Mouse (Mus musculus) ZHBTc4 (cell line): ENCODE measurements at regions not wholly inside any gene's neighbourhood (a gene's known extent, or its start where the extent isn't known, plus 50 kb on each side); places are given as distances from the start of the nearest gene placed in this dataset.

Experiments used
- DNase-seq: peaks from one replicate; pipeline ENCODE4 v3.0.0-alpha.2; 2011; ENCODE audit warnings: low read depth, low spot score

DNA sequence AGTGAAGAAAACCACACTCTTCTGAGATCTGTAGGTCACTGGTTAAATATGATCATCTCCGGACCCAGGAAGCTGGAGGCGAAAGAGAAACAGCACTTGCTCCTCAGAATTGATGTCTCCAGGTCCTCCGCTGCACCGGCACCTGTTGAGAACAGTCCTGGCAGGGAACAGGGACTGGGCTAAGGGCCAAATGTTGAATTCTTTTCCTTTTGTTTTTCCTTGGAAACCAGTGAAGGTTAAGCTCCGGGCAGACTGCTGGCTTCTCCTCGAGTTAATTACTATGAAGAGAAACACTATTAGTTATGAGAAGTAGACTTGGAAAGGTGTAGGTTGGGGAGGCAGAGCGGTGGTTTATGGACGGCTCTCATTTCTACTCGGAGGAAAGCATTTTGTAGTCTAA is 242.7 kb downstream of the Rngtt start:
- no peak for DNase-seq

DNA sequence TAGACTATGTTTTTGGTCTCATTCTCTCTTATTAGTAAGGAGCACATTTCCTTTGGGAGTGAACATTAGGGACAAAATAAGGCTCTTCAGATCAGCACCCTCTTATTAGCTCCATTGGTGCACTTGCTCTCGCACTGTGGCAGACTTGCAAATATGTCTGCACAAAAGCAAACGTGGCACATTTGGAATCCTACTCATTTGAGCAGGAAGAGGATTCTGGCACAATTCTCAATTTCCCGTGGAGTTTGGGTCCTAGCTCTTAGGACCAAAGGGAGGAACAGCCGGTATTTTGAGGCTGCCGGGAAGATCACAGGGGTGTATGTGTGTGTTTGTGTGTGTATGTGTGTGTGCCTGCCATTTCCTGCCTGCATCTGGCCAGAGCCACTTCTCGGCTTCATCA is 244.5 kb downstream of the Rngtt start:
- DNase-seq: no peak

DNA sequence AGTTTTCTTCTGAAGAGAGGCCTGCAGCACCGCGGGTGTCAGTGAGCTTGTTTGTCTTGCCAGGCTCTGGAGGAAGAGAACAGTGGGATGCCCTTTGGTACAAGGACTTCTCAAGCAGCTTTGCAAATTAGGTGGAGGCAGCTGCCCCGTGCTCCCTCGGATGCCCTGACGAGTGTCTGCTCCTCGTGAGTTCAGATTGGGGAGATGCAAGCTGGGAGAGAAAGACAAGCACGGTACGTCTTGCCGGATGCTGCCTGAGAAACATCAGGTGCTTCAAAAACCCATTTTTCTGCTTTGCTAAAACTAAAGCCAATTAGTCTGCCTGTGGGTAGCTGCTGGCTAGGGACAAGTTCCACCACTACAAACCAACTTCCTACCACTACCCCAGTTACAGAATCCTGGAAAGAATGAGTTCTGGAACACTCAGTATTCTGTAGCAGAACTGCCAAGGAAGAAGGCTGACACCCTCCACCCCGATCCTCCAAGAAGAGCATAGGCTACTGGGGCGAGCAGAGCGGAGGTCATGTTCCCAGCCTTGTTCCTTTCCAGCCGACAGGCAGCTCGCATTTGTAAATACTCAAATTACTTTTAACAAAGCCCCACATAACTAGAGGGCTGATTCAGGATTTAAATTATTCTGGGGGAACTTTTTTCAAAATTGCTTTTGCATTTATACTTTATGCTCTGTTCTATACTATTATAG is 245.3 kb downstream of the Rngtt start:
- no peak for DNase-seq

DNA sequence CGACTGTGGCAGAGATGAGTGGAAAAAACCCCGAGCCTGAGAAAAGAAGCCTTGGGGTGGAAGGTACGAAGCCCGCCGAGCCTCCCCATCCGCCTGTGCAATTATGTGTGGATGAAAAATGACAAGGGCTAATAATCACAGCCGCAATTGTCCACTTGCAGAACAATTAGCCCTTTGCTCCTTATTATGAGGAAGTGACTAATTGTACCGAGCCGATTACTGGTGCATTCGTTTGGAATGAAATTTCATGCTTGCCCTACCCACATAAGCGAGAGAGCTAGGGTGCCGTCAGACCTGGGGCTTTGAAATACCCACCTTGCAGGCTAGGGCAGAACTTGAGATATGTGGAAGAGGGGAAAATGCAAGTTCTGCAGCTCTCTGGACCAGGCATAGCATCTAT is 245.9 kb downstream of the Rngtt start:
- DNase-seq: no peak

DNA sequence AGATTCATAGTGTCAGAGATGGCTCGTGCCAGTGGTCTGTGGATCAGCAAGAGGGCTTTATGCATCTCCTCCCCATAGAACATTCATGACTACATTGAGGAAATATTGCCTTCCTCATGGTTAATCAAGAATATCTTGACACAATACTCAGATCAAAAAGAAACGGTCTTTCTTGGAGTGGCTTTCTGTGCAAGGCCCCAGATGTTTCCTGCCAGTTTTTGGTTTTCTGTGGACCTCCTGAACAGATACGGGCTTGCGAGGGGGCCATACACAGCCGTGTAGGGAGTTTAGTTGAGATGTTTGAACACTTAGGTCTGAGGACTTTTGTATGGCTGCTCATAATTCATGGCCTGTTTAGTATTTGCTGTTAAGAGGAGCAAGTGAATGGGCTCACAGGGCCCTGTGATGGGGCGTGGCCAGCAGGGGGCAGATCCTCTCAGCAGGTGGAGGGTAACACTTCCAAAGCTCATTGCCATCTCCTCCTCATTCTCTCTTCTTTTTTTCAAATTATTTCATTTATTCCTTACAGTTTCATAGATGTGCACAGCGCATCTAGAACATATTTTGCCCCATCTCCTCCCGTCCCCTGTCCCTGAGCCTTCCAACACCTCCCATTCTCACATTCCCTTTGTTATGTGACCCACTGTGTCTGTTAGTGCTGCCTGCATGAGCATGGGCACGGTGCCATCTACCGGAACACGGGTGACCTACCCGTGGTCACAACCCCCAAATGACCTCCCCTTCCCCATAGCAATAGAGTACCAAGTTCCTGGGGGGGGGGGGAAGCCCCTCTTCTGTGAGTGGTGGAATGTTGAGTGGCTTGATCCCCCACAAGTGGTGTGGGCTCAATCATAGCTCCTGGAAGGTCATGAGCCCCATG is 246.8 kb downstream of the Rngtt start:
- no peak for DNase-seq

DNA sequence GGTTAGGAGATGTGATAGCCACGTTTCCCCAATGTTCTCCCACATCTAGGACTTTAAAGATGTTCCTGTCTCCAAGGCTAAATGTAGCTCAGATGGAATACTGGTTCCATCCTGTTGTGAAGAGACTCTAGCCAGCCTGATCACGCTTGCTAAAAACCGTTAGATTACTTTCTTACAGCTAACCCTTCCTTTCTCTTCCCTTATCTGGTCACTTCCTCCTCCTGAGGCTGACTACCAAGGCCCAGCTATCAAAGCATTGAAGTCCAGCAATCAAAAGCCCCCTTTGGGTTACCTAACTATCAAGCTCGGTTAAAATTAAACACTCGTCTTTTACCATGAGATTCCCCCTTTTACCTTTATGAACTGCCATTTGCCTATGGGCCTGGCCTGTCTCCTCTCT is 260.2 kb downstream of the Rngtt start:
- DNase-seq: no peak

DNA sequence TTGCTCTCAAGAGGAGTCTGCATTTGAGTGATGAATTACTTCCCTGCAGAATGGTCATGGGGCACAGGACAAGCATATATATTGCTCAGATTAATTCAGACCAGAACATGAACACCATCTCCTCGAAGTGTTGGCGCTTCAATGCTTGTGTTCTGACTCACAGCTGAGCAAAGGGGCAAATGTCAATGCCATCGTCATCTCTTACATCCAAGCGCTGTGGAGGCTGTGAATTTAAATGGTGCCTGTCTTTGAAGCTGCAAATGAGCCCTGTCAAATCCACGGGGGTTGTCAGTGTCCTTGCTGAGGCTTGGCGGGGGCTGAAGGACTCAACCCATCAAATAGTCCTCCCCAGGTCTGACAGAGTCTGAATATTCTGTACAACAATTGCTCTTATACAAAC is 261.2 kb downstream of the Rngtt start:
- DNase-seq: no peak

DNA sequence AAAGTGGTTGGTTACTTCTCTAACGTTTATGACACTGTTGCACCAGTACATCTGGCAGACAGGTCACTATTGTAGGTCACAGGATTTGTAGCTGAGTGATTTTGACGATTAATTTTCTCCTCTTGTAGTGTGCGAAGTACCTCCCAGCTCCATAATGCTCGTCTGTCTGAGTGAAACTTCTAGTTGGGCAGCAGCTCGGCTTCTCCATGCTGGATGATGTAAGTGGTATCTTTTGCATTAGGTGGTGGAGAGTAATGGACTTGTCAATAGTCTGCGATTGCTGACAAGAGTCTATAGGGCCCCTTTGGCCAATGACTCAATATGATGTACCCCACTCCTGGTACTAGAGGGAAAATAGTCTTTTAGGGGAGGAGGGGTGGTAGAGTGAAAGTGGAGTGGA is 267.5 kb downstream of the Rngtt start:
- DNase-seq: no peak

DNA sequence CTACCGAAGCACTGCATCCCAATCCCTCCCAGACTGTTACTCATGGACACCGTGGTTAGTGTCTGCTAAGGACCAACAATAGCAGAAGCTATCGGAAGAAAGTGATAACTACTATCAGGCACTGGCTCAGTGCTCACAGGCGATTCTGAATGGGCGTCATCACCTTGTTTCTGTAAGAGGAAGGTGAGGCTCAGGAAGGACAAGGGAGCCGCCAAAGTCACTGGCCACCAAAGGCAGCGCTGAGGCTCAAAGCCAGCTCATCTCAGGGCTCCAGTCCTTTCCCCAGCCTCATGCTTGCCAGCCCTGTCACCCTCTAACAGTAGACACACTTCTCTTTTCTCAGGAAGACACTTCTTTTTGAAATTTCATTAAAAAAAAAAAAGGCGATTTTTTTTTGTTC is 270.4 kb downstream of the Rngtt start:
- no peak for DNase-seq

DNA sequence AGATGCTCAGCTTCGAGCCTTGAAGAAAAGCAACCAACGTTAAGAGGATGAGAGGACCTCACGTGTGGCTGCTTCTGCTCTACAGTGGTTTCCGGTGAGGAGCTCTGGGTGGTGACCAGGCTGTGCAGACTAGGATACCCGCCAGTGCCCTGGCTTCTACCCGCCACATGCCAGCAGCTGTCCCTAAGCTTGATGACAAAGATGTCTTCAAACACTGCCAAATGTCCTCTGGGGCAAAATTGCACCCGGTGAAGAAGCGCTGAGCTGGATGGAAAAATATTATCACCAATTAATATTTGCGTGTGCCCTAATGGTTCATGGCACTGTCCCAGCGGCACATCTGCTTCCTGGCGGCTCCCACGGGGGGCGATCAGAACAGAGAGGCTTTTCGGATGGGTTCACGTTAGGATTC is 271.1 kb downstream of the Rngtt start:
- no peak for DNase-seq

DNA sequence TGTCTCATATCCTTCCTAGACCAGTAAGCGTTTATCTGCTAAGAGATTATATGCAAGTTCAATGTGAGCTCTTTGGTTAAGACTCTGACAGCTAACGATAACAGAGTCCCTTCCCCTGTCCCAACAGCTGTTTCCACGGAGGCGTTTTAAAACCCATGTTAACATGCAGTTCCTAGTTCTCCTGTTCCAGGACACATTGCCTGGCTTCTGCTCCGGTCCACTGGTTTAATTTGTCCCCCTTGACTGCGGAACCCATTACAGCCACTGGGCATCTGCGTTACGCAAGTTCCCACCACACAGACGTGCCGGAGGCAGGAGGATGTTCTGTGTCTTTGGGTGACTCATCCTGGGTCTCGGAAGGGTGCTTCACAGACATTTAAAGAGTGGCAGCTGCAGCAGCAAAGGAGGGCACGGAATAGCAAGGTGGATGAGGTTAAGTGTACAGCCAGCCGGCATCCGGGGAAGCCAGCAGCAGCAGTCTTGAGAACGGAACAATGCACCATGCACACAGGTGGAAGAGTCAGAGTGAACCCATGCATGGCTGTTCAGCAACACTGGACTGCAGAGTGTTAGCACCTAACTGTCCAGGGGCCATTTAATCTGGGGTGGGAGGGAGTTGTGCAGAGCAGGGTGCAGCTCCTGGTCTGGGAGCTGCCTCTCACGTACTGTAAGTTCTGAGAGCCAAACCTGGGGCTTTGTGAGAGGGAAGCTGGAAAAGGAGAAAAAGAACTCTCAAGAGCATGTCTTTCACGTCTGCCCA is 271.8 kb downstream of the Rngtt start:
- DNase-seq: no peak

DNA sequence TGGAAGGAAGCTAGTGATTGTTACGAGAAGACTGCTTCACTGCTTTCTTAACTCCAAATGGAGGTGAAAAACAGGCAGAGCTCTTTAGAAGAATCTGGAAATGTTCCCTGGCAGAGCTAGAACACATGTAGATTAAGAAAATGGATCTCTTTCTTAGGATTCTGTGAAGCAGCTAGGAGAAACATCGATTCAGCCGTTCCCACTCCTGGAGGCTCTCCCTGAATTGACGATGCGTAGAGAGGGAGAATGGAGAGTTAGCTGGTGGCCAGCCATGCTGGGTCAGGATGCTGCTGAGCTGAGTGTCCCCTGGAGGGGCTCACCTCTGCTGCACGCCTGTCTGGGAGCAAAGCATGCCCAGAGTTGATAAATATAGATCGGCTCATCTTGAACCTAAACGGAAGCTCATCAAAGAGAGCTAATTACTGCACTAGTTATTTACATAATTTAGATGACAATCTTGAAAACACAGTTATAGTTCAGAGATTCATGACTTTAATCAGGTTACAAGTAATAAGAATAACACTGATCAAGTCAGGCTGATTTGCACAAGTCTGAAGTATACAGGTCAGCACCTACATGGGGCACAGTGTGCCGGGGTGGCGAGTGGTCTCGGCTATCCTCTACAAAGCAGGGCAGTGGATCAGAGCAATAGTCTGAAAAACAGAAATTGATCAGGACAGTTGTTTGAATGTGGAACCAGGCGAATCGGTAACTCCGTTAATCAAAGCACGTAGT is 273.0 kb downstream of the Rngtt start:
- no peak for DNase-seq

DNA sequence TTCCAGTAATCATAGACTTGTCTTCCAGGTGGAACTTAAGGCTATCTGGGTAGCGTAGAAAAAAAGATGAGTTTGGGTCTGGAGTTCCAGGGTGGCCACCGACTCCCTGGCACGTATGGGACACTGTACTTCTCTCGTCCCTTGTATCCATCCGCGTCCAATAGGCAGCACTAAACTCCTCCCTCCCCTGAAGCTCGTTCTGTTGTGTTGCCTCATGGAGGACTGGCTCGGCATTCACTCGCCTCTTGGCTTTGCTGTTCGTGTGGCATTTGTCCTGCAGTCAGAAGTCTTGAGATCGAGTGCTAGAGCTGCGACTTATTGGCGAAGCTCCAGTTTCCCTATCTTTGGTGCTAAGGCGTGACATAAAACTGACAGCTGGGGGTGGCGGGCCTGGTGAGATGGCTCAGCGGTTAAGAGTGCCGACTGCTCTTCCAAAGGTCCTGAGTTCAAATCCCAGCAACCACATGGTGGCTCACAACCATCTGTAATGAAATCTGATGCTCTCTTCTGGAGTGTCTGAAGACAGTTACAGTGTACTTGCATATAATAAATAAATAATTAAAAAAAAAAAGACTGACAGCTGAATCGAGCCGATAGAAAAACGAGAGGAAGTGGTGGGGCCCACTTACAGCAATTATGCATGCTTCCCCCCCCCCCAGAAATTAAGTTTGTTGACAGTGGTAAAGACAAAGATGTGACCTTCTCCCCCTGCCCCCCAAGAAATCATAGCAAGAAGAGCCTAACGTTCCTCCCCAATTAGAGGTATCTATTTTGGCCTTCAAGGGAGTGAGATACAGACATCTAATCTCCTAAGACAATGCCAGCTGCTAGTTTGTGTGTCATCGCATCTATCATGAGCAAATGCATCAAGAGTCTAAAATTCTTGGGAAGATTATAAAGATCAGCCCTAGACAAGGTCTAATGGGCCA is 274.1 kb downstream of the Rngtt start:
- DNase-seq: no peak

DNA sequence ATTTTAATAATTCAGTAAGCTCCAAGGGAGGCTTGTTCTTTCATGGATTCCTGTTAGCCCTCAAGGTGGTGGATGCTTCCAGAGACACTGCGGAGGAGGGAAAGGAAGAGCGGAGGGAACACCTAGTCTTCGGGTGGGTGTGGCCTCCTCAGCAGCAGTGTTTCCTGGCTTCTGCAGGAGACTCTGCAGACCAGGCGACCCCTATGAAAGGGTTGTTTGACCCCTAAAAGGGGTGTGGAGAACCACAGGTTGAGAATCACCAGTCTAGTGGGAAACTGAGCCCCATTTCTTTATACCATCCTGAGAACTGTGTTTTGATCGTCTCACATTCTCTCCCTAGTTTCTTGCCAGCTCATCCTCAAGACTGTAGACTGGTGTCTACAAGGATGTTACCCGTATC is 275.7 kb downstream of the Rngtt start:
- DNase-seq: peak; percentile 53

DNA sequence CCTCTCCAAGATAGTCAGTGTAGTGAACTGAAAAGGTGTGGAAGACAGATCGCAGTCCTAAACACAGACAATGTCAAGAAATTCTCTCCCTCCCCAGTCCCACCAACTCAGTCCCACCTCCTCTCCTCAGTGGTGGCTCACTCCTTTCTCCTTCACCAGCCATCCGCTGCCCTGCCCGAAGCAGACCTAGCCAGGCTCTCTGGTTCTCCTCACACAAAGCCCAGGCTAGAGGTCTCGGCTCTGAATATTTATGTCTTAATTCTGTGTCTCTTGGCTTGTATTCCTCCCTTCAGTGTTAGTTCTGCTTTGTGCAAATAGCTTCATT is 276.1 kb downstream of the Rngtt start:
- DNase-seq: peak; percentile 72

DNA sequence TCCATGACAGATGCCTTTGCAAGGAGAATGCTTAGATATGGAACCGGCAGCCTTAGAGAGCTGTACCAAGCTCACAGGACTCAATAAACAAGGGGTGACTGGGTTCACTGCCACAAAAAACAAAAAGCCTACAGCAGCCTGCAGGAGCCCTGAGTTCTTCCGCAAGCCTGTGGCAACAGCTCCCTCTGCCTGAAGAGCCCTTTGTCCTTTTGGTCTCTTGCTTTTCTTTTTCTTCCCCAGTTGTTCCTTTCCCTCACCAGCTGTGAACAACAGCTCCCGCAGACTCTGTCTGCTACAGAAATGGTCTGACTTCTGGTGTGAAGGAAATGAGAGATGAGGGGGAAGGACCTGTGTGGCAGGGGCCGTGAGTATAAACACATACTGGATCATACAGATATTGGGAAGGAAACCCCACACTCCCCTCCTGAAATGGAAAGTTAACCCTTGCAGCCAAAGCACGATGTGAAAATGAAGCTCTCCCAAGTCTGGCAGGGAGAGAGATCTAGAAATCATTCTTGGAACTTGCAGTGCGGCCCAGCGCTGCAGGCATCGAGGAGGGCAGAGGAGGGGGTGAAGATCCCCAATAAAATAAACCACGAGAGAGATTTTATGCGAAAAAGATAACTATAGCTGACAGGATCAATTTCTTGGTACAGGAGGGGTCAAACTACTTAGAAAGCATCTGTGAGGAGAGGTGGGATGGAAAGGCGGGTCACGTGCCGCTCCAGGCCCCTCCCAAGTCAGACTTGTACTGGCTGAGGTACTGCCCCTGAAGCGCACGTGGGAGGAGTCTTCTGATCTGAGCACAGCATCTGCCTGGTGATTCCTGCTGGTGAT is 276.7 kb downstream of the Rngtt start:
- DNase-seq: peak; percentile 76

DNA sequence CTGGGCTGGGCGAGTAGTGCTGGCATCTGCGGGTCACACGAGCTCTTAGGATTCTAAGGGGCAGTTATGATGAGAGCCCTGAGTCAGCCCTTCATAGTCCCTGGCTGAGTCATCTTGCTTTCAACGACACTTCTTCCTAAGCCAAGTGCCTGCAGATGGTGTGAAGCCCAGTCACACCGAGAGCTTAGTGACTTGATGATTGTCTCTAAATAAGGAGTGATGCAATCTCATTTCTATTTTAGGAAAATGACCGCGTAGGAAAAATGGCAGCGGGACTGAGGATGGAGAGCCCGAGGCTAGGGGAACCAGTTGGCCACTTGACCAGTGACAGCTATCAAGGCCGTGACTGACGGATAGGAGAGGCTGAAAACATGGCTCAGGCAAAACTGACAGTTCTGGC is 277.6 kb downstream of the Rngtt start:
- no peak for DNase-seq

DNA sequence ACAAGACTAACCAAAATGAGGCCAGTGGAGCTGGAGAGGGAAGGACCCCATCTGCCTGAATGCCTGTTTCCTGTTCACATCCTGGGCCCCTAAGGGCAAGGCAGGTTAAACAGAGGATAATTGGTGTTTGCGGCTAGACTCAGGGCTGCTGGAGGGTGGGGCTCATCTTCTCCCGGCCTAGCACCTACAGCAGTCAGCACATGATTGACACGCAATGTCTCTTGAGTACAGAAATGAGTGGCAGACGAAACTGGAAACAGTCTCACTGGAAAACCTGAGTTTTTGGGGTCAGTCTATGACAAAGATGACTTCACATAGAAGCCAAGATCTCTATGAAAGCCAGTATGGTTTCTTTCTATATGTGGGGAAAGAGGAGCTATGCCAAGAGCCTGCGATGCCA is 278.0 kb downstream of the Rngtt start:
- DNase-seq: peak; percentile 22

DNA sequence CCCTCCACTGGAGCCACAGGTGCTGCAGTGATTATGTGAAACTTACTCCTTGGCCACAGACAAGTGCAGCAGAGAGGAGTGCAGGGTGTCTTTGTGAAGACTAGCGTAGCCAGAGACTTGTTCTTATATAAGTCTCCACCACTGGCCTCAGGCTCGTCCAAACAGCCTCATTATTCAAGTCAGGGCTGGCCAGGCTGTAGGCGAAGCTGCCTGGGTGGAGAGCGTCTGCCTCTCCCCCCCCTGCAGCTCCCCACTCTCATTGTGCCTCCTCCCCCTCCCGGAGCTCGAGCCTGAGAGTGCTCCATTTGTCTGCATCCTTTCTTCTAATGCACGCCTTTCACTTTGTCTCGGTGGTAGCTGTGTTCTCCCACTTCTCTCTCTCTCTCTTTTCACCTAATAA is 279.1 kb downstream of the Rngtt start:
- DNase-seq: no peak
